Comparison of ENCODE assay signal across 15 mouse cellular contexts in the genomic region with DNA sequence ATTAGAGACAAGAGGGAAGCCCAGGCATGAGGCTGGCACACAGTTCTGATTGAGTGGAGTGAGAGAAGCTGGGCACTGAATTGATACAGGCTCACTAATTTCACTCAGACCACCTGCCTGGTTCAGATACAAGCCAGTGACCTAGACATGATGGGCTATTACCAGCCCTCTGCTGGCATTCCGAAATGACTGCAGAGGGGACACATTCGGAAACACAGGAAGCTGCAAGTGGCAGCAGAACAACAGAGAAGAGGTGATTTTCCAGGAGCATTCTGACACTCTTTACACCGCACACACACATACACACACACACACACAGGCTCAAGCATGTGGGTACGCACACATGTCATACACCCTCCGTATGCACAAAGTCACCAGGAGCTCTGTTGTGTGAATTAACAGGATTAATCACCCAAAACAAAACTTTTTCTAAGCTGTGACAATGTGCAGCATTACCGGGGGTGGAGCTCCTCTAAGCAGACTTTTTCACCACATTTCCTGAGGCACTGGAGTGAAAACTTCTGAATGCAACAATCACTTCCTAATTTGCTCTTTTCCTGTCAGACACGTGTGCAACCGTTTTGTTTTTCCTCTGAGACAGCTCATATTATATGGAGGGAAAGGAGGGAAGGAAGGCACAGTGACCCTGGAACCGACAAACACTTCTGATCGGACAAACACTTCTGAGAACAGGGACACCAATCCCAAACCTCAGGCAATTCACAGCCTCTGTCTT.
DNase-seq lines count a peak whose midpoint lies in the region; ATAC-seq and TF ChIP-seq lines count a peak whose summit lies in the region.
"Had no signal": no experiment of that assay in that cellular context is flagged by ENCODE, and none has a peak within 500 bp of the region (broad histone marks: within the 10 kb centered on the region; RNA-seq: fewer than 3 reads in every experiment).

No protein-coding gene starts in this region.

- no peak for TF ChIP-seq POLR2A in brain, embryonic 14.5 days (IDR thresholded peaks at IDR 0.05; ENCODE audit: borderline replicate concordance, extremely low read depth, insufficient read depth, insufficient read length, poor library complexity, severe bottlenecking)
- TF ChIP-seq POLR2A in thymus, adult 2 months (IDR thresholded peaks at IDR 0.05; ENCODE audit: control insufficient read depth, extremely low read depth, insufficient read depth, low read length, poor library complexity), result no peak

- no peak overlapping the region for H3K4me3 ChIP-seq in heart, embryonic 14.5 days (ENCODE audit: control insufficient read depth in 1 of 2, insufficient read depth in 1 of 2, low read depth in 1 of 2, low read length in 2 of 2)
- no peak overlapping the region for H3K4me3 ChIP-seq in heart, embryonic 11.5 days (ENCODE audit: low read depth, low read length)
- H3K4me3 ChIP-seq in liver, postnatal 0 days (ENCODE audit: low read depth, low read length), result no peak overlapping the region
- H3K4me3 ChIP-seq in liver, embryonic 12.5 days, result no peak overlapping the region
- no peak overlapping the region for H3K4me3 ChIP-seq in thymus, adult 2 months (ENCODE audit: control insufficient read depth, insufficient read depth, low read length)

- no peak for ATAC-seq in heart, embryonic 14.5 days (ENCODE audit: insufficient number of reproducible peaks, insufficient read depth, low FRiP score, low read depth)
- ATAC-seq in heart, embryonic 11.5 days (replicated peaks; ENCODE audit: insufficient number of reproducible peaks, low FRiP score, low TSS enrichment), result no peak
- peak; percentile 40 for ATAC-seq in liver, postnatal 0 days
- no peak for ATAC-seq in liver, embryonic 12.5 days
- ATAC-seq in neutrophil, adult 5-6 weeks (ENCODE audit: extremely low read depth, insufficient number of reproducible peaks, low FRiP score, poor library complexity, severe bottlenecking), result peak; percentile 49

- H3K9me3 ChIP-seq in heart, embryonic 14.5 days (ENCODE audit: control insufficient read depth, low read length), result no peaks in the 10 kb centered on the region
- no peaks in the 10 kb centered on the region for H3K9me3 ChIP-seq in heart, embryonic 11.5 days (replicated peaks; ENCODE audit: control insufficient read depth, low read length)
- H3K9me3 ChIP-seq in liver, postnatal 0 days (ENCODE audit: low read length), result no peaks in the 10 kb centered on the region
- no peaks in the 10 kb centered on the region for H3K9me3 ChIP-seq in liver, embryonic 12.5 days (replicated peaks)

- H3K36me3 ChIP-seq in heart, embryonic 14.5 days (ENCODE audit: control insufficient read depth, insufficient read depth, low read length), result no peaks in the 10 kb centered on the region
- no peaks in the 10 kb centered on the region for H3K36me3 ChIP-seq in heart, embryonic 11.5 days (ENCODE audit: control insufficient read depth, insufficient read depth, low read length)
- no peaks in the 10 kb centered on the region for H3K36me3 ChIP-seq in liver, postnatal 0 days (replicated peaks; ENCODE audit: insufficient read depth, low read length)
- no peaks in the 10 kb centered on the region for H3K36me3 ChIP-seq in liver, embryonic 12.5 days
- H3K36me3 ChIP-seq in thymus, adult 2 months (ENCODE audit: control insufficient read depth, insufficient read depth, low read length), result no peaks in the 10 kb centered on the region

- H3K9ac ChIP-seq in heart, embryonic 14.5 days (ENCODE audit: low read length), result no peak overlapping the region
- no peak overlapping the region for H3K9ac ChIP-seq in heart, embryonic 11.5 days (ENCODE audit: low read depth, low read length)
- no peak overlapping the region for H3K9ac ChIP-seq in liver, postnatal 0 days (replicated peaks)
- no peak overlapping the region for H3K9ac ChIP-seq in liver, embryonic 12.5 days

- no peak for TF ChIP-seq EP300 in liver, postnatal 0 days (IDR thresholded peaks at IDR 0.05; ENCODE audit: low read depth)

- peaks cover 0 to 4% of the 10 kb centered on the region in 2 experiments; a peak in 1 of 4 replicates for H3K4me1 ChIP-seq in heart, embryonic 14.5 days (ENCODE audit: control insufficient read depth in 2 of 2, insufficient read depth in 2 of 2, low read length in 2 of 2)
- H3K4me1 ChIP-seq in heart, embryonic 11.5 days (ENCODE audit: control insufficient read depth, insufficient read depth, low read length), result no peaks in the 10 kb centered on the region; the same call in 1 of the 2 replicates
- H3K4me1 ChIP-seq in liver, postnatal 0 days (ENCODE audit: insufficient read depth), result peaks cover 7% of the 10 kb centered on the region; the same call in 1 of the 2 replicates
- no peaks in the 10 kb centered on the region for H3K4me1 ChIP-seq in liver, embryonic 12.5 days
- no peaks in the 10 kb centered on the region for H3K4me1 ChIP-seq in thymus, adult 2 months (replicated peaks; ENCODE audit: control insufficient read depth, insufficient read depth, low read length)

- 58% methylated on average over 10 of the region's 10 CpGs for WGBS in heart, embryonic 14.5 days
- 53% methylated on average over 10 of the region's 10 CpGs for WGBS in heart, embryonic 11.5 days (ENCODE audit: insufficient replicate concordance)
- 30% methylated on average over 10 of the region's 10 CpGs for WGBS in liver, postnatal 0 days (ENCODE audit: insufficient replicate concordance)
- 31% methylated on average over 10 of the region's 10 CpGs for WGBS in liver, embryonic 12.5 days (ENCODE audit: insufficient replicate concordance)
- WGBS in thymus, adult 2 months, result 8% methylated on average over 10 of the region's 10 CpGs

- DNase-seq in liver, postnatal 0 days, result no peak
- peak; percentile 37 for DNase-seq in brain, embryonic 14.5 days (ENCODE audit: low read depth)
- DNase-seq in thymus, adult 2 months, result no peak
- DNase-seq in right cerebral cortex, postnatal 25 days, result no peak
- DNase-seq: adrenal gland, postnatal 14 days; cerebellum, adult 11-12 months; gastrocnemius, postnatal 14 days; heart, postnatal 36 days; kidney, adult 18-20 months; thymus, postnatal 14 days had no signal

- no peak overlapping the region for H3K27ac ChIP-seq in heart, embryonic 14.5 days (replicated peaks in 1 of 2; ENCODE audit: control insufficient read depth in 1 of 2, insufficient read depth in 1 of 2, low read depth in 2 of 2, low read length in 2 of 2)
- H3K27ac ChIP-seq in heart, embryonic 11.5 days (ENCODE audit: low read depth, low read length), result no peak overlapping the region
- H3K27ac ChIP-seq in liver, postnatal 0 days (ENCODE audit: low read depth), result peak overlapping the region; percentile 25; the same call in 1 of the 2 replicates
- no peak overlapping the region for H3K27ac ChIP-seq in liver, embryonic 12.5 days
- no peak overlapping the region for H3K27ac ChIP-seq in thymus, adult 2 months (ENCODE audit: control insufficient read depth, insufficient read depth, low read length)

- no peaks in the 10 kb centered on the region for H3K27me3 ChIP-seq in heart, embryonic 14.5 days (ENCODE audit: control insufficient read depth, insufficient read depth, low read length)
- no peaks in the 10 kb centered on the region for H3K27me3 ChIP-seq in heart, embryonic 11.5 days (ENCODE audit: control insufficient read depth, insufficient read depth, low read length)
- H3K27me3 ChIP-seq in liver, postnatal 0 days (ENCODE audit: insufficient read depth, low read length), result no peaks in the 10 kb centered on the region
- H3K27me3 ChIP-seq in liver, embryonic 12.5 days (replicated peaks), result no peaks in the 10 kb centered on the region
- no peaks in the 10 kb centered on the region for H3K27me3 ChIP-seq in thymus, adult 2 months (ENCODE audit: control insufficient read depth, insufficient read depth, low read length)
- H3K27me3 ChIP-seq: CH12.LX had no signal

- peak; percentile 16; the same call in 1 of the 2 replicates for TF ChIP-seq CTCF in liver, postnatal 0 days (IDR thresholded peaks at IDR 0.05; ENCODE audit: low read depth)
- TF ChIP-seq CTCF in brain, embryonic 14.5 days (IDR thresholded peaks at IDR 0.05; ENCODE audit: borderline replicate concordance, extremely low read depth, insufficient read depth, insufficient read length), result peak; percentile 1; the same call in 1 of the 2 replicates
- no peak for TF ChIP-seq CTCF in thymus, adult 2 months (IDR thresholded peaks at IDR 0.05; ENCODE audit: borderline replicate concordance, control insufficient read depth, extremely low read depth, insufficient read depth, low read length, poor library complexity)

- H3K4me2 ChIP-seq in heart, embryonic 14.5 days (ENCODE audit: low read length), result 0 out of 2 replicates have a peak overlapping the region, but pooled peaks have one; percentile 16
- no peak overlapping the region for H3K4me2 ChIP-seq in heart, embryonic 11.5 days
- no peak overlapping the region for H3K4me2 ChIP-seq in liver, postnatal 0 days (ENCODE audit: low read depth, low read length)
- H3K4me2 ChIP-seq in liver, embryonic 12.5 days, result no peak overlapping the region

Comparison
In these comparisons a context has a peak if more than half of its experiments do, and no peak if none do; other contexts are left out.
1. ATAC-seq: peak in liver, postnatal 0 days (single experiment) and neutrophil, adult 5-6 weeks (single experiment); none in heart, embryonic 14.5 days (single experiment), heart, embryonic 11.5 days (single experiment) and liver, embryonic 12.5 days (single experiment).